In the genomic region with DNA sequence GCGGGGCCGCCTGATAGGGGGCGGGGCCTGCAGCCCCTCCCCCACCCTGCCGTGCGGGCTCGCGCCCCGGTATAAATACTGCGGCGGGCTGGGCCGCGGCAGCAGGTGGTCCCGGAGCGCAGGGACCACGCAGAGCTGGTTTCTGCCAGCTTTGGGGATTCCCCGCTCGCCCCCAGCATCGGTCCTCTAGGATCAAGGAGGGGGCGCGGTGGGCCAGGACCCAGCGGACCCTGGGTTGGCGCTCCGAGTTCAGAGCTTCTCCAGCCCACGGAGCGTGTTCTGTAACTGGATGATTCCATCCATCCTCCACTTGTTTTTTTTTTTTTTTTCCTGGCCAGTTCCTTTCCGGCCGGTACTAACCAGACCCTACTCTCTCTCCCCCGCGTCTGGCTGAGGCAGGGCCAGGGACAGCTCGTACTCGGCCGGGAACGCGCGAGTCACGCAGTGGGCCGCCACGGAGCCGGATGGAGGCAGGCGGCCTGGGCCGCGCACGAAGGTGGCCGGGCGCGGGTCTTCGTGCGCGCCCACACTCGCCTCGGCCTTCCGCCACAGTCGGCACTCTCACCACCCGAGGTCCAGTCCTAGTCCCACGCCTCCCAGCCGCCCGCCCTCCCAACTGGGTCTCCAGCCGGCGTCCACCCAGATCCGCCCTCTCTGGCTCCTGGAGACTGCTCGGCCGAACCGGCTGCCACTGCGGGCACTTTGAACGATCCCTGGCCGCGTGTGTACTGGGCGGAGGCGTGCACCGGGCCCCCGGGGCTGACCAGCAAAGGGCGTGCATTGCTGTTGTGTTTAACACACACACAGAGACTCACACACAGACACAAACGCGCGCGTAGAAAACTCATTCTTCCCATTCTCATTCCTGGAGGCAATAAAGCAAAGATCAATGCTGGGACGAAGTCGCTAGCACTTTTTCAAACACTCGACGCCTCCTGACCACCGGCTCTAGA, we compare ENCODE assay signal across 9 mouse cellular contexts. TPM values are rescaled to one million over a fixed set of nuclear protein-coding genes. Genes with fewer than 3 reads are reported as not detected.
DNase-seq lines count a peak whose midpoint lies in the region; ATAC-seq and TF ChIP-seq lines count a peak whose summit lies in the region.
"Had no signal": no experiment of that assay in that cellular context is flagged by ENCODE, and none has a peak within 500 bp of the region (broad histone marks: within the 10 kb centered on the region; RNA-seq: fewer than 3 reads in every experiment).

No protein-coding gene starts in this region.

- peak overlapping the region; percentile 71 for H3K4me2 ChIP-seq in hindbrain, embryonic 15.5 days
- H3K4me2 ChIP-seq in lung, postnatal 0 days (replicated peaks; ENCODE audit: low read depth, low read length): peak overlapping the region; percentile 95

- peaks cover 30% of the 10 kb centered on the region for H3K4me1 ChIP-seq in hindbrain, embryonic 15.5 days (replicated peaks)
- peaks cover 21% of the 10 kb centered on the region; the same call in 1 of the 2 replicates for H3K4me1 ChIP-seq in lung, postnatal 0 days (ENCODE audit: insufficient read depth, low read depth, low read length)

- no peaks in the 10 kb centered on the region for H3K36me3 ChIP-seq in hindbrain, embryonic 15.5 days
- no peaks in the 10 kb centered on the region for H3K36me3 ChIP-seq in lung, postnatal 0 days (ENCODE audit: insufficient read depth, low read length)

- peak overlapping the region; percentile 41 for H3K4me3 ChIP-seq in hindbrain, embryonic 15.5 days
- H3K4me3 ChIP-seq in lung, postnatal 0 days (ENCODE audit: low read depth, low read length): peak overlapping the region; percentile 48
- H3K4me3 ChIP-seq: erythroblast, embryonic 14.5 days had no signal

- no peak for TF ChIP-seq CTCF in lung, postnatal 0 days (IDR thresholded peaks at IDR 0.05)

- peak; percentile 18 to 55 for DNase-seq in adrenal gland, adult (ENCODE audit: inconsistent age in 2 of 2, low spot score in 1 of 2)
- no peak for DNase-seq in adrenal gland, postnatal 4 days (ENCODE audit: low spot score in 2 of 2)
- DNase-seq in urinary bladder, postnatal 25 days (ENCODE audit: low spot score): peak; percentile 21
- DNase-seq in urinary bladder, adult 2 months (ENCODE audit: low spot score): no peak
- no peak for DNase-seq in lung, postnatal 0 days (ENCODE audit: low spot score)
- DNase-seq in testis, postnatal 10 days (ENCODE audit: low spot score): peak; percentile 75

- peak overlapping the region; percentile 2; the same call in 1 of the 2 replicates for H3K9ac ChIP-seq in hindbrain, embryonic 15.5 days
- H3K9ac ChIP-seq in lung, postnatal 0 days (replicated peaks; ENCODE audit: low read depth): no peak overlapping the region

- WGBS in hindbrain, embryonic 15.5 days: under 1% methylated on average over 78 of the region's 81 CpGs
- 2% methylated on average over 62 of the region's 81 CpGs for WGBS in lung, postnatal 0 days

- no peaks in the 10 kb centered on the region for H3K9me3 ChIP-seq in hindbrain, embryonic 15.5 days
- H3K9me3 ChIP-seq in lung, postnatal 0 days (ENCODE audit: low read length): no peaks in the 10 kb centered on the region

- H3K27me3 ChIP-seq in hindbrain, embryonic 15.5 days: peaks cover 81% of the 10 kb centered on the region
- H3K27me3 ChIP-seq in lung, postnatal 0 days (replicated peaks; ENCODE audit: insufficient read depth, low read length): peaks cover 82% of the 10 kb centered on the region

- H3K27ac ChIP-seq in hindbrain, embryonic 15.5 days (replicated peaks): no peak overlapping the region
- H3K27ac ChIP-seq in lung, postnatal 0 days (ENCODE audit: low read length): no peak overlapping the region

- no peak for TF ChIP-seq EP300 in lung, postnatal 0 days (IDR thresholded peaks at IDR 0.05)

- ATAC-seq in hindbrain, embryonic 15.5 days (ENCODE audit: low FRiP score, low read depth): peak; percentile 66
- ATAC-seq in lung, postnatal 0 days: peak; percentile 59
- ATAC-seq in inflammation-experienced regulatory T-cells, adult 6 months: no peak

RNA-seq across cellular contexts. Expression of a gene that starts 8.8 kb away (rescaled TPM):
- under 1 TPM; 0.06 TPM for total RNA-seq in adrenal gland, postnatal 4 days (2021)
- polyA plus RNA-seq in urinary bladder, adult 2 months (2012; rRNA removed): not detected in 2 replicates
- 2.3 and 3.5 TPM in 2 replicates for polyA plus RNA-seq in hindbrain, embryonic 15.5 days (2015; fragmentation: Nextera tagmentation; extraction: Ambion mirVana)
- not detected in 2 replicates for polyA plus RNA-seq in lung, postnatal 0 days (2015; fragmentation: Nextera tagmentation; extraction: Ambion mirVana)
- polyA plus RNA-seq in inflammation-experienced regulatory T-cells, adult 6 months (2017; shearing (Covaris generic)): not detected
- polyA plus RNA-seq: erythroblast, embryonic 14.5 days had no signal

Comparison
In these comparisons a context has a peak if more than half of its experiments do, and no peak if none do; other contexts are left out.
1. DNase-seq: peak in adrenal gland, adult (2 of 2), urinary bladder, postnatal 25 days (single experiment) and testis, postnatal 10 days (single experiment); none in adrenal gland, postnatal 4 days (0 of 2), urinary bladder, adult 2 months (single experiment) and lung, postnatal 0 days (single experiment).